Mouse (Mus musculus) kidney, adult 2 months (tissue): ENCODE measurements at regions not wholly inside any gene's neighbourhood (a gene's known extent, or its start where the extent isn't known, plus 50 kb on each side); places are given as distances from the start of the nearest gene placed in this dataset.

ENCODE experiments used
- CTCF ChIP-seq: fragments of 200-500 bp; conservative IDR thresholded peaks from 2 replicates; pipeline ENCODE4 v1.5.1; 2011; ENCODE audit warnings: low read depth, mild to moderate bottlenecking, control low read depth, low read length, moderate library complexity, mixed read lengths; ENCODE audit not compliant: insufficient read depth, insufficient read length
- POLR2A ChIP-seq: fragments of 200-500 bp; IDR thresholded peaks from one replicate; pipeline ENCODE4 v1.6.1; 2011; ENCODE audit warnings: low read depth, low read length, control low read depth

DNA sequence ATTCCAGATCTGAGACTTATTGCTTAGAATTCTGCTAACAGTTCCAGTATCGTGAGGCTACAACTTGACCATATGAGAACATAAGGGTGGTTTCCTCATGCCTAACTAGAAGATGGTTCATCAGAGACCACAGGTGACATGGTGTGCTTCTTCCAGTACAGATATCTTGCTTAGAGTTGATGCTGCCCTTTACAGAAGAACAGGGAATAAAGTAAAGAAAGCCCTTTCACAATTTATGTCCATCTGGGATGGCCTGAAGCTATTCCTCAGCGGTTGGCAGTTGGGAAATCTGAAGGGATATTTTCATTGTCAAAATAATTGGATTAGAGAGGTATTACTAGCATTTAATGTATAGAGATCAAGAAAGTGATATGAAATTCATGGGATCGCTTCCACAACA, 184.3 kb downstream of the Fam49a start:
- no peak for TF ChIP-seq POLR2A
- no peak for TF ChIP-seq CTCF
